Mouse (Mus musculus) hindbrain, postnatal 0 days (tissue): ENCODE data around the gene E2f2. TPM values are rescaled to one million over a fixed set of nuclear protein-coding genes. Genes with fewer than 3 reads are reported as not detected.
A peak's percentile ranks its signal among the peaks of the same experiment; 100 is the strongest.

Source experiments
- ATAC-seq: fragments of 200-750 bp; cut with Nextera tagmentation; 2 replicates; pipeline ENCODE4 v1.8.0; 2017; ENCODE audit warnings: mild to moderate bottlenecking, moderate TSS enrichment, moderate library complexity
- DNase-seq: peaks from one replicate; pipeline ENCODE4 v3.0.0-alpha.2; 2015; ENCODE audit warnings: low spot score
- H3K27ac ChIP-seq: fragments of 300-500 bp; sonication (generic); 2 replicates; pipeline ENCODE4 v1.5.1; 2014; ENCODE audit warnings: mild to moderate bottlenecking
- H3K27me3 ChIP-seq: fragments of 300-500 bp; sonication (generic); 2 replicates; pipeline ENCODE4 v1.6.1; 2014; ENCODE audit warnings: low read length, mixed read lengths; ENCODE audit not compliant: insufficient read depth
- H3K36me3 ChIP-seq: fragments of 300-500 bp; sonication (generic); 2 replicates; pipeline ENCODE4 v1.6.1; 2014; ENCODE audit warnings: low read length, mixed read lengths; ENCODE audit not compliant: insufficient read depth
- H3K4me1 ChIP-seq: fragments of 300-500 bp; sonication (generic); 2 replicates; pipeline ENCODE4 v1.6.1; 2014; ENCODE audit warnings: antibody characterized with exemption, low read length, mixed read lengths; ENCODE audit not compliant: insufficient read depth
- H3K4me2 ChIP-seq: fragments of 300-500 bp; sonication (generic); 2 replicates; pipeline ENCODE4 v1.6.1; 2014; ENCODE audit warnings: low read depth, mild to moderate bottlenecking, low read length, moderate library complexity, mixed read lengths
- H3K4me3 ChIP-seq: fragments of 300-500 bp; sonication (generic); 2 replicates; pipeline ENCODE4 v1.5.1; 2014; ENCODE audit warnings: low read length
- H3K9ac ChIP-seq: fragments of 300-500 bp; sonication (generic); replicated peaks from 2 replicates; pipeline ENCODE4 v1.6.1; 2014; ENCODE audit warnings: mild to moderate bottlenecking, low read length, moderate library complexity, mixed read lengths
- H3K9me3 ChIP-seq: fragments of 300-500 bp; sonication (generic); 2 replicates; pipeline ENCODE4 v1.6.1; 2016; ENCODE audit warnings: low read length, mixed read lengths
- CTCF ChIP-seq: IDR thresholded peaks from 2 replicates; pipeline ENCODE4 v1.5.1; 2016; ENCODE audit warnings: antibody characterized with exemption, control low read depth, low read depth
- WGBS: fragments of 180-500 bp; shearing (Covaris S2); extraction: QIAGEN DNeasy Blood & Tissue Kit; methylation state at CpG from one replicate; pipeline ENCODE4 v1.1.7; 2014; 5-methylcytosine and 5-hydroxymethylcytosine counted together
- polyA plus RNA-seq: library from polyadenylated mRNA; unstranded; fragments of >200 nt; fragmentation: Nextera tagmentation; extraction: Ambion mirVana; gene quantifications from 2 replicates; pipeline ENCODE4 v1.2.1, GENCODE M21; 2015
- total RNA-seq: library from RNA; depleted of rRNA; stranded (reverse); fragments of >200 nt; gene quantifications from 2 replicates; pipeline ENCODE4 v1.2.3, GENCODE M21; 2014; rRNA removed

Gene E2f2
- total RNA-seq: 3.5 and 3.7 TPM in 2 replicates
- 2.3 and 2.4 TPM in 2 replicates for polyA plus RNA-seq

DNA sequence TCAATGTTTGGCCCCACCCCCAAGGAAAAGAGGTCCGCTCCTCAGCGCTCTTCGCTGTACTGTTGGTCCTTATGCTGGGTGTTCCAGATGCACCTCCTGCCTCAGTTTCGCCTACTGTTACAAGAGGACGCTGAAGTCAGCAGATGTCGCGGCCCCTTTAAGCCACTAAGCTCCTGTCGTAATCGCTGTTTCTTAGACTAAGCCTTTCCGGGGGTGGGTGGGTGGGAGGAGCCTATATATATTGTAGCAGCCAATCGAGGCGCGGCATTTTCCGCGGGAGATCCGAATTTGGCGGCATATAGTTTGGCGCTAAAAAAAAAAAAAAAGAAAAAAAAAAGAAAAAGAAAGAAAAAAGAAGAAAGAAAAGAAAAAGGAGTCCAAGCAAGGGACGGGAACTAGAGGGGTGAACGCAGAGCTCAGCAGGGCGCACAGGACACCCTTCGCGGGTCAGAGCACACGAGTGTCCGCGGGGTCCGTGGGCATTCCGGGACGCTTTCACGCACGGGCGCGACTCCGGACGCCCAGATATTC lies at the start of gene E2f2:
TSS of gene E2f2 (plus strand) at position 384 of the 531 bp plus-strand sequence.
- DNase-seq: peak; percentile 90
- TF ChIP-seq CTCF: no peak
- Histone ChIP-seq H3K9me3 (no peaks in the 10 kb centered on the region), H3K27me3 (no peaks in the 10 kb centered on the region), H3K4me2 (peak within 1 kb of the TSS; percentile 100), H3K4me1 (no peaks in the 10 kb centered on the region), H3K9ac (peak within 1 kb of the TSS; percentile 49), H3K27ac (no peak within 1 kb of the TSS), H3K36me3 (no peaks in the 10 kb centered on the region), H3K4me3 (peak within 1 kb of the TSS; percentile 61)
- WGBS: under 1% methylated on average over 35 of the region's 35 CpGs
- ATAC-seq: peak; percentile 66

DNA sequence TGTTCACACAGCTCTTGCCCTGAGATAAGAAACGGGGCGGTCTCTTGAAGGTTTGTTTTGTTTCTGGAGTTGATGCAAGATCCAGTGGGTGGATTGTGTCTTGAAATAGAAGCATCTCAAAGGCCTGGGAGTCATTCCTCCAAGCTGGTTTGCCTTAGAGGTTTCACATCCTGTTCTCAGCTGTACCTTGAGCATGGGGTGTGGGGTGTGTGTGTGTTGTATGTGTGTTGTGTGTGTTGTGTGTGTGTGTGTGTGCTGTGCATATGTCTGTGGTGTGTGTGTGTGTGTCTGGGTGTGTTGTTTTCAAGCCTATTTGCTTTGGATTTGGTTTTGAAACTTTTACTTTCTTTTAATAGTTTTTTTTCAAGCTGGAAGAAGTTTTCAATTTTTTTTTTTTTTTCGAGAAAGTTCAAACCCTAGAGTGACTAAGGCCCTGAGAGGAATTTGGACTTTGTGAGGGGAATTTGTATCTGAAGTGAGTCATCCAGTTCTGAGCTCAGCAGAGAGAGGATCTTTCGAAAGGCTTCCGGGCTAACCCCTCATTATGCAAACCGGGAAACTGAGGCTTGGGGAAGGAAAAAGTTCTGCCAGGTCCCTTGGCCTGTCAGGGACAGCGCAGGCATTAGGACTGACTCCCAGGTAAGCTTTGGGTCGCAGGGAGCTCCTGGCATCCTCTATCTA lies 48.9 kb upstream of the E2f2 start:
- Histone ChIP-seq H3K4me3 (no peak overlapping the region), H3K36me3 (no peaks in the 10 kb centered on the region), H3K27me3 (no peaks in the 10 kb centered on the region), H3K27ac (no peak overlapping the region), H3K4me2 (no peak overlapping the region), H3K9ac (no peak overlapping the region), H3K9me3 (no peaks in the 10 kb centered on the region), H3K4me1 (no peaks in the 10 kb centered on the region)
- DNase-seq (no peak), ATAC-seq (no peak)
- WGBS: 76% methylated on average over 8 of the region's 8 CpGs
- no peak for TF ChIP-seq CTCF

DNA sequence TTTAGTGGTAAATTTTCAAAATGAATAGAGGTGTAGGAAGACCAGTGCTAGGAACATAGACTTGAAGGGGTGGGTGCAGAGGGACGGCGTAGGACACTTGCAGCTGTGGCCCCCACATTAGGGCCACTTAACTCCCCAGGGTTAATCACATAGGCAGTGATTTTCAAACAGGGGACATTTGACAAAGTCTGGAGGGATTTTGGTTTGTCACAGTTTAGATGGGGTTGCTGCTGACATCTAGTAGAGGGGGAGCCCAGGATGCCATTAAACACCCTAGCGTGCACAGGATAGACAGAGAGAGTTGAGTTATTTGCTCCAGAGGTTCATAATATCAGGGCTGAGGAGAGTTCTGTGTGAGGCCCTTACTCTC lies 48.4 kb upstream of the E2f2 start:
- 93% methylated on average over 3 of the region's 3 CpGs for WGBS
- H3K4me1 ChIP-seq: no peaks in the 10 kb centered on the region
- DNase-seq: no peak

DNA sequence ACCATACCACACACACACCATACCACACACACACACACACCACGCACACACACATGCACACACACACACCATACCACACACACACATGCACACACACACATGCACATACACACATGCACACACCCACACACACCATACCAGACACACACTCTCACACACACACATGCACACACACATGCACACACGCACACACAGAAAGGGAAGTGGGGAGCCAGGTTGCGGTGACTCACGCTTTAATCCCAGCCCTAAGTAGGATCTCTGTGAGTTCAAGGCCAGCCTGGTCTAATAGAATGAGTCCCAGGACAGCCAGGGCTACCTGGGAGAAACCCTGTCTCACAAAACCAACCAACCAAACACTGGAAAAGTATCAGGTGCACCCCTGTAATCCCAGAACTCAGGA lies 47.6 kb upstream of the E2f2 start:
- Histone ChIP-seq H3K36me3 (no peaks in the 10 kb centered on the region), H3K27me3 (no peaks in the 10 kb centered on the region), H3K4me1 (no peaks in the 10 kb centered on the region), H3K4me2 (no peak overlapping the region), H3K4me3 (no peak overlapping the region), H3K9ac (no peak overlapping the region), H3K9me3 (no peaks in the 10 kb centered on the region), H3K27ac (no peak overlapping the region)
- ATAC-seq (no peak), DNase-seq (no peak)
- WGBS: 91% methylated on average over 4 of the region's 4 CpGs
- no peak for TF ChIP-seq CTCF

More for the DNA sequence above, 48.4 kb upstream of the E2f2 start:
- H3K27ac ChIP-seq: no peak overlapping the region
- no peaks in the 10 kb centered on the region for H3K27me3 ChIP-seq
- H3K4me3 ChIP-seq: no peak overlapping the region
- H3K9ac ChIP-seq: no peak overlapping the region
- no peak overlapping the region for H3K4me2 ChIP-seq
- no peaks in the 10 kb centered on the region for H3K36me3 ChIP-seq
- no peak for TF ChIP-seq CTCF
- no peak for ATAC-seq
- no peaks in the 10 kb centered on the region for H3K9me3 ChIP-seq

DNA sequence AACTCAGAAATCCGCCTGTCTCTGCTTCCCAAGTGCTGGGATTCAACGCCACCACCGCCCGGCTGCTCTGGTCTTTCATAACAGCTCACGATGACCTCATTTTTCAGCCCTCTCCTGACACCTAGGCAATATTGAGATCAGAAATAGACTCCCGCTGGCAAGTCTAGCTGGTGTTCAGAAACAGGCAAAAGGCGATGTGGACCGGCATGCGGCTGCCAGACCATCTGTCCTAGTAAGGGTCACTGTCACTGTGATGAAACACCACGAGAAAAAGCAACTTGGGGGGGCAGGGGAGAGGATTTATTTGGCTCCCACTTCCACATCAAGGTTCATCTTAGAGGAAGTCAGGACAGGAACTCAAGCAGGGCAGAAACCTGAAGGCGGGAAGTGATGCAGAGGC lies 46.7 kb upstream of the E2f2 start:
- Histone ChIP-seq H3K9me3 (no peaks in the 10 kb centered on the region), H3K4me2 (no peak overlapping the region), H3K4me1 (no peaks in the 10 kb centered on the region), H3K27ac (no peak overlapping the region), H3K27me3 (no peaks in the 10 kb centered on the region), H3K36me3 (no peaks in the 10 kb centered on the region), H3K9ac (no peak overlapping the region), H3K4me3 (no peak overlapping the region)
- 87% methylated on average over 11 of the region's 11 CpGs for WGBS
- DNase-seq (no peak), ATAC-seq (no peak)
- no peak for TF ChIP-seq CTCF

DNA sequence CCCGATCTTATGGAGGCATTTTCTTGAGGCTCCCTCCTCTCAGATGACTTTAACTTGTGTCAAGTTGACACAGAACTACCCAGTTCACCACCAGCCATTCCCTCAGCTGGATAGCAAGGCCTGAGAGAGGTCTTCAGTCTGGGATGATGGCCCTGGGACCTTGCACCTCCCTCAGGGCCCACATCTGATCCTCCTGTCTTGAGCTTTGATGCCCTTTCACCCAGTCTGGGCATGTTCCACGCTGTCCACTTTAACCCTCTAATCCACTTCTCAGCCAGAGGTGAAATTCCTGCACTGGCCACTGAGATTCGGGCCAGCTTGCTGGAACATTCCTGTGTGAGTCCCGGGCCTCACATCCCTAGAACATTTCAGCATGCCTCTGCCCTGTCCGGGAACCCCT lies 46.2 kb upstream of the E2f2 start:
- Histone ChIP-seq H3K36me3 (no peaks in the 10 kb centered on the region), H3K27me3 (no peaks in the 10 kb centered on the region), H3K4me1 (no peaks in the 10 kb centered on the region), H3K9me3 (no peaks in the 10 kb centered on the region), H3K9ac (no peak overlapping the region), H3K4me2 (no peak overlapping the region), H3K4me3 (no peak overlapping the region), H3K27ac (no peak overlapping the region)
- ATAC-seq: no peak
- 83% methylated on average over 5 of the region's 5 CpGs for WGBS
- no peak for TF ChIP-seq CTCF
- DNase-seq: no peak

DNA sequence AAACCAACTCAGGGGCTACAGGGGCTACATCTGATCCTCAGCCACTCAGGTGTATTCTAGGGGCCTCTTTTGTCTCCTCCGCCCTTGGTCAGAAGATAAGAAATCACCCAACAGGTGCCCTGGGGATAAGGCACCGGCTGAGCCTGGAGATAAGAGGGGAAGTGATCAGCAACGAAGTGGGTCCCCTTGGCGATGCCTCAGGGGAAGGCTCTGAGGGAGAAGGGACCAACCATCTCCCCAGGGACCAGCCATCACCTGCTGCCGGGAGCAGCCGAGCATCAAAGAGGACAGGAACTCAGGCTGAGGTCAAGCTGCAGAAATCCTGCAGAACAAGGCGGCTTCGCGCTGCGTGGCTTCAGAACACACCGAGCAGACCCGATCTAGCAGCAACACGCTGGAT lies 44.5 kb upstream of the E2f2 start:
- no peak for ATAC-seq
- TF ChIP-seq CTCF: no peak
- no peak for DNase-seq
- no peak overlapping the region for H3K9ac ChIP-seq
- no peak overlapping the region for H3K4me2 ChIP-seq
- no peaks in the 10 kb centered on the region for H3K9me3 ChIP-seq
- H3K4me3 ChIP-seq: no peak overlapping the region
- 74% methylated on average over 13 of the region's 13 CpGs for WGBS
- no peaks in the 10 kb centered on the region for H3K27me3 ChIP-seq
- no peaks in the 10 kb centered on the region for H3K36me3 ChIP-seq
- H3K27ac ChIP-seq: no peak overlapping the region
- no peaks in the 10 kb centered on the region for H3K4me1 ChIP-seq
